Mouse (Mus musculus) CH12.LX (cell line): ENCODE measurements around the gene Midn. TPM values are rescaled to one million over a fixed set of nuclear protein-coding genes. Genes with fewer than 3 reads are reported as not detected.

ENCODE experiments used
- DNase-seq: peaks from one replicate; pipeline ENCODE4 v3.0.0-alpha.2; 2013; ENCODE audit errors: extremely low read depth
- H3K27ac ChIP-seq: 2 replicates; pipeline ENCODE4 v1.5.1; 2012; ENCODE audit warnings: low read depth, mild to moderate bottlenecking, control low read depth, moderate library complexity; ENCODE audit not compliant: insufficient read depth
- H3K27me3 ChIP-seq: replicated peaks from 2 replicates; pipeline ENCODE3; 2012; ENCODE audit warnings: inconsistent platforms
- H3K36me3 ChIP-seq, 2 experiments: replicated peaks in 1 of 2; 2 replicates each; pipeline versions ENCODE3 to v1.6.1; 2012; ENCODE audit warnings: inconsistent platforms in 1 of 2, low read length in 1 of 2, mild to moderate bottlenecking in 1 of 2, mixed read lengths in 1 of 2, moderate library complexity in 1 of 2; ENCODE audit not compliant: control insufficient read depth in 1 of 2, insufficient read depth in 1 of 2
- H3K4me1 ChIP-seq, 2 experiments: 2 replicates each; pipeline ENCODE4 v1.6.1; 2012; ENCODE audit warnings: inconsistent platforms in 1 of 2, moderate library complexity in 1 of 2; ENCODE audit not compliant: insufficient read depth in 2 of 2, control insufficient read depth in 1 of 2
- H3K4me2 ChIP-seq: 2 replicates; pipeline ENCODE4 v1.6.1; 2012; ENCODE audit warnings: low read depth, mild to moderate bottlenecking, control low read depth; ENCODE audit not compliant: poor library complexity, insufficient read depth, severe bottlenecking
- H3K4me3 ChIP-seq, 3 experiments: fragments of 150-350 bp in 1 of 3; sonication (generic) in 1 of 3; replicated peaks in 1 of 3; 2 replicates each; pipeline versions ENCODE3 to v1.5.1; 2011 to 2012; ENCODE audit warnings: low read depth in 2 of 3, low read length in 2 of 3, mild to moderate bottlenecking in 2 of 3, moderate library complexity in 2 of 3, control low read depth in 1 of 3, improper control_type of control experiment in 1 of 3, inconsistent platforms in 1 of 3, mixed read lengths in 1 of 3; ENCODE audit not compliant: poor library complexity in 1 of 3
- H3K79me2 ChIP-seq: replicated peaks from 2 replicates; pipeline ENCODE4 v1.6.1; 2012; ENCODE audit warnings: mild to moderate bottlenecking, moderate library complexity; ENCODE audit not compliant: control insufficient read depth, poor library complexity, insufficient read depth, severe bottlenecking; ENCODE audit errors: extremely low read depth
- H3K9ac ChIP-seq: 2 replicates; pipeline ENCODE4 v1.6.1; 2012; ENCODE audit warnings: low read depth, mild to moderate bottlenecking, control low read depth, moderate library complexity; ENCODE audit not compliant: insufficient read depth
- H3K9me3 ChIP-seq: replicated peaks from 2 replicates; pipeline ENCODE3; 2012; ENCODE audit warnings: low read length, inconsistent platforms, mixed read lengths
- CHD1 ChIP-seq: IDR thresholded peaks from 2 replicates; pipeline ENCODE4 v1.6.1; 2012; ENCODE audit warnings: low read depth, low read length, improper control_type of control experiment, inconsistent platforms
- CTCF ChIP-seq, 2 experiments: IDR thresholded peaks in 1 of 2; conservative IDR thresholded peaks in 1 of 2; 2 replicates each; pipeline ENCODE4 v1.5.1; 2011 to 2012; ENCODE audit warnings: low read depth in 2 of 2, low read length in 2 of 2, improper control_type of control experiment in 1 of 2, inconsistent platforms in 1 of 2, mild to moderate bottlenecking in 1 of 2, moderate library complexity in 1 of 2
- E2F4 ChIP-seq: IDR thresholded peaks from 2 replicates; pipeline ENCODE4 v1.6.1; 2011; ENCODE audit warnings: low read depth, low read length, improper control_type of control experiment; ENCODE audit not compliant: insufficient replicate concordance
- EP300 ChIP-seq: IDR thresholded peaks from 2 replicates; pipeline ENCODE4 v1.6.1; 2011; ENCODE audit warnings: low read length, improper control_type of control experiment
- ETS1 ChIP-seq: conservative IDR thresholded peaks from 2 replicates; pipeline ENCODE4 v1.6.1; 2012; ENCODE audit warnings: low read depth, mild to moderate bottlenecking, inconsistent platforms, low read length, improper control_type of control experiment, moderate library complexity
- HCFC1 ChIP-seq: IDR thresholded peaks from 2 replicates; pipeline ENCODE4 v1.6.1; 2012; ENCODE audit warnings: low read depth, mild to moderate bottlenecking, inconsistent platforms, low read length, improper control_type of control experiment
- JUN ChIP-seq: IDR thresholded peaks from 2 replicates; pipeline ENCODE4 v1.6.1; 2011; ENCODE audit warnings: low read depth, mild to moderate bottlenecking, low read length, improper control_type of control experiment, moderate library complexity; ENCODE audit not compliant: insufficient read depth
- MAFK ChIP-seq: IDR thresholded peaks from 2 replicates; pipeline ENCODE4 v1.6.1; 2011; ENCODE audit warnings: low read length, improper control_type of control experiment; ENCODE audit not compliant: insufficient replicate concordance
- MAX ChIP-seq: IDR thresholded peaks from 2 replicates; pipeline ENCODE4 v1.6.1; 2011; ENCODE audit warnings: low read length, improper control_type of control experiment
- MYC ChIP-seq: IDR thresholded peaks from 2 replicates; pipeline ENCODE4 v1.6.1; 2011; ENCODE audit warnings: low read depth, mild to moderate bottlenecking, improper control_type of control experiment, low read length
- NELFE ChIP-seq: IDR thresholded peaks from 2 replicates; pipeline ENCODE4 v1.6.1; 2011; ENCODE audit warnings: low read depth, low read length, improper control_type of control experiment
- NRF1 ChIP-seq: IDR thresholded peaks from 2 replicates; pipeline ENCODE4 v1.6.1; 2014; ENCODE audit warnings: low read depth, mild to moderate bottlenecking, inconsistent platforms, low read length, improper control_type of control experiment, moderate library complexity
- PAX5 ChIP-seq: IDR thresholded peaks from 2 replicates; pipeline ENCODE4 v1.6.1; 2012; ENCODE audit warnings: low read length, inconsistent platforms, mixed read lengths
- POLR2A ChIP-seq: IDR thresholded peaks from 2 replicates; pipeline ENCODE4 v1.6.1; 2011; ENCODE audit warnings: low read depth, mild to moderate bottlenecking, improper control_type of control experiment, low read length
- TBP ChIP-seq: conservative IDR thresholded peaks from 2 replicates; pipeline ENCODE4 v1.6.1; 2011; ENCODE audit warnings: low read depth, low read length, improper control_type of control experiment
- TCF12 ChIP-seq: IDR thresholded peaks from 2 replicates; pipeline ENCODE4 v1.6.1; 2014; ENCODE audit warnings: low read depth, mild to moderate bottlenecking, inconsistent platforms, low read length, improper control_type of control experiment
- UBTF ChIP-seq: IDR thresholded peaks from 2 replicates; pipeline ENCODE4 v1.6.1; 2012; ENCODE audit warnings: low read depth, mild to moderate bottlenecking, inconsistent platforms, low read length, improper control_type of control experiment, moderate library complexity
- ZKSCAN1 ChIP-seq: IDR thresholded peaks from 2 replicates; pipeline ENCODE4 v1.6.1; 2012; ENCODE audit warnings: low read depth, inconsistent platforms, low read length, improper control_type of control experiment, borderline replicate concordance
- ZMIZ1 ChIP-seq: IDR thresholded peaks from 2 replicates; pipeline ENCODE4 v1.6.1; 2012; ENCODE audit warnings: low read depth, mild to moderate bottlenecking, inconsistent platforms, low read length, improper control_type of control experiment
- dilution Hi-C: fragments of 300-500 bp; cut with MboI; formaldehyde crosslinking; loops from 2 replicates; pipeline ENCODE4 v1.14.3; 2020; ENCODE audit warnings: low sequenced_read_pairs; ENCODE audit not compliant: extremely low pct_unique_long_range_greater_than_20kb, extremely low pct_ligation_motif_present
- in situ Hi-C: fragments of 300-500 bp; cut with MboI; formaldehyde crosslinking; loops from 3 replicates; pipeline ENCODE4 v1.14.3; 2019; ENCODE audit warnings: low sequenced_read_pairs, low pct_ligation_motif_present, low pct_unique_long_range_greater_than_20kb, mixed read lengths
- polyA plus RNA-seq: library from polyadenylated mRNA; unstranded; fragments of >175 nt; gene quantifications from 2 replicates; pipeline ENCODE4 v1.2.1, GENCODE M21; 2012; ENCODE audit warnings: low read depth; ENCODE audit not compliant: insufficient read length
- total RNA-seq, 2 experiments: library from RNA; depleted of rRNA; stranded (reverse); fragments of 300-350 nt in 1 of 2; fragments of >200 nt in 1 of 2; gene quantifications; 2 replicates each; pipeline ENCODE4 v1.2.3; 2012 to 2014

The Midn gene
- total and polyA plus RNA-seq, 3 experiments = 4.7 to 33.2 (median 16.2) TPM

- Histone ChIP-seq H3K36me3 (no peaks in the 10 kb centered on the region), H3K4me3 (no peak overlapping the region), H3K4me1 (peaks cover 2 to 4% of the 10 kb centered on the region in 2 experiments; a peak in 2 of 4 replicates), H3K79me2 (no peaks in the 10 kb centered on the region), H3K9ac (no peak overlapping the region), H3K9me3 (no peaks in the 10 kb centered on the region), H3K27ac (no peak overlapping the region), H3K4me2 (no peak overlapping the region), H3K27me3 (peaks cover 55% of the 10 kb centered on the region)
- TF ChIP-seq E2F4 (no peak), TBP (no peak), MAX (no peak), PAX5 (no peak), NELFE (no peak), MYC (no peak), TCF12 (no peak), ZMIZ1 (no peak), UBTF (no peak), CHD1 (no peak), ZKSCAN1 (no peak), EP300 (no peak)
- dilution Hi-C loops = no loop called here
- in situ Hi-C loops = no loop called here
- DNase-seq = no peak
Measured at GRCm38 (mm10) chr10:80200485-80200884, 52.4 kb downstream of the Midn start.

GRCm38 (mm10) chr10:80204055-80204454 is 56.0 kb downstream of the Midn start:
- Histone ChIP-seq H3K79me2 (no peaks in the 10 kb centered on the region), H3K4me1 (peaks cover 4% of the 10 kb centered on the region in 2 experiments; a peak in 3 of 4 replicates), H3K9ac (no peak overlapping the region), H3K4me2 (no peak overlapping the region), H3K4me3 (no peak overlapping the region)
- dilution Hi-C loops = no loop called here
- TF ChIP-seq NRF1 (no peak), CTCF (conservative IDR thresholded peaks at IDR 0.05 in 1 of 2, IDR thresholded peaks at IDR 0.05 in 1 of 2; ENCODE audit: low read depth in 2 of 2, low read length in 2 of 2) (no peak), MAX (no peak), MYC (no peak), JUN (no peak), ZMIZ1 (no peak), CHD1 (no peak), POLR2A (no peak), HCFC1 (no peak), ETS1 (no peak), MAFK (no peak)
- TF ChIP-seq, all 38 proteins: peak for 0
- no peak for DNase-seq
- Histone ChIP-seq H3K27ac (no peak overlapping the region), H3K9me3 (no peaks in the 10 kb centered on the region), H3K36me3 (no peaks in the 10 kb centered on the region), H3K27me3 (peaks cover 58% of the 10 kb centered on the region)
- in situ Hi-C loops = no loop called here
